ENCODE assay signal across 10 mouse cellular contexts in genomic region chr11:119206562-119206961, GRCm38 (mm10). TPM values are rescaled to one million over a fixed set of nuclear protein-coding genes. Genes with fewer than 3 reads are reported as not detected.
A peak's percentile ranks its signal among the peaks of the same experiment; 100 is the strongest.
DNase-seq lines count a peak whose midpoint lies in the region; ATAC-seq and TF ChIP-seq lines count a peak whose summit lies in the region.
"Had no signal": no experiment of that assay in that cellular context is flagged by ENCODE, and none has a peak within 500 bp of the region (broad histone marks: within the 10 kb centered on the region; RNA-seq: fewer than 3 reads in every experiment).

No protein-coding gene starts in this region.

- no peak overlapping the region for H3K9ac ChIP-seq in intestine, postnatal 0 days (ENCODE audit: low read depth, low read length)
- H3K9ac ChIP-seq in intestine, embryonic 15.5 days = no peak overlapping the region
- H3K9ac ChIP-seq in embryonic facial prominence, embryonic 11.5 days (replicated peaks; ENCODE audit: low read length) = no peak overlapping the region
- H3K9ac ChIP-seq: embryonic facial prominence, embryonic 15.5 days; lung, embryonic 15.5 days had no signal

- H3K4me2 ChIP-seq in intestine, postnatal 0 days (replicated peaks; ENCODE audit: low read depth) = no peak overlapping the region
- no peak overlapping the region for H3K4me2 ChIP-seq in intestine, embryonic 15.5 days (replicated peaks)
- no peak overlapping the region for H3K4me2 ChIP-seq in embryonic facial prominence, embryonic 11.5 days (ENCODE audit: low read depth, low read length)
- H3K4me2 ChIP-seq: embryonic facial prominence, embryonic 15.5 days; lung, embryonic 15.5 days had no signal

- H3K27ac ChIP-seq in intestine, postnatal 0 days (ENCODE audit: low read depth, low read length) = no peak overlapping the region
- H3K27ac ChIP-seq in intestine, embryonic 15.5 days = no peak overlapping the region
- H3K27ac ChIP-seq in embryonic facial prominence, embryonic 11.5 days (replicated peaks; ENCODE audit: low read depth, low read length) = no peak overlapping the region
- H3K27ac ChIP-seq: embryonic facial prominence, embryonic 15.5 days; lung, embryonic 15.5 days had no signal

- no peaks in the 10 kb centered on the region for H3K27me3 ChIP-seq in intestine, postnatal 0 days (replicated peaks; ENCODE audit: control insufficient read depth, insufficient read depth, low read length)
- no peaks in the 10 kb centered on the region for H3K27me3 ChIP-seq in intestine, embryonic 15.5 days (replicated peaks)
- H3K27me3 ChIP-seq in E14TG2a.4 (ENCODE audit: insufficient read depth, low read length) = peaks cover 35% of the 10 kb centered on the region
- no peaks in the 10 kb centered on the region for H3K27me3 ChIP-seq in embryonic facial prominence, embryonic 11.5 days (ENCODE audit: control insufficient read depth, insufficient read depth, low read length)
- H3K27me3 ChIP-seq: embryonic facial prominence, embryonic 15.5 days; lung, embryonic 15.5 days had no signal

- H3K9me3 ChIP-seq in intestine, postnatal 0 days (ENCODE audit: control insufficient read depth) = no peaks in the 10 kb centered on the region
- H3K9me3 ChIP-seq in intestine, embryonic 15.5 days = no peaks in the 10 kb centered on the region
- peaks cover 3% of the 10 kb centered on the region; the same call in 1 of the 2 replicates for H3K9me3 ChIP-seq in E14TG2a.4 (ENCODE audit: low read length)
- no peaks in the 10 kb centered on the region for H3K9me3 ChIP-seq in embryonic facial prominence, embryonic 11.5 days (replicated peaks; ENCODE audit: control insufficient read depth, low read length)
- H3K9me3 ChIP-seq: embryonic facial prominence, embryonic 15.5 days; lung, embryonic 15.5 days had no signal

- H3K4me3 ChIP-seq in intestine, postnatal 0 days (ENCODE audit: low read depth, low read length) = no peak overlapping the region
- no peak overlapping the region for H3K4me3 ChIP-seq in intestine, embryonic 15.5 days (replicated peaks)
- no peak overlapping the region for H3K4me3 ChIP-seq in E14TG2a.4 (replicated peaks; ENCODE audit: low read length)
- H3K4me3 ChIP-seq in embryonic facial prominence, embryonic 11.5 days (ENCODE audit: low read depth, low read length) = no peak overlapping the region
- H3K4me3 ChIP-seq: embryonic facial prominence, embryonic 15.5 days; lung, embryonic 15.5 days had no signal

- DNase-seq in adrenal gland, postnatal 14 days = peak; percentile 88
- peak; percentile 79 for DNase-seq in embryonic facial prominence, embryonic 11.5 days (ENCODE audit: low spot score)
- peak; percentile 82 to 84 for DNase-seq in kidney, postnatal 4 days
- peak; percentile 71 to 84 for DNase-seq in lung, postnatal 4 days
- DNase-seq in thymus, postnatal 4 days = peak; percentile 80

- 29% methylated on average over 5 of the region's 5 CpGs for WGBS in intestine, postnatal 0 days
- WGBS in intestine, embryonic 15.5 days = 35% methylated on average over 5 of the region's 5 CpGs
- 35% methylated on average over 5 of the region's 5 CpGs for WGBS in embryonic facial prominence, embryonic 11.5 days

- no peaks in the 10 kb centered on the region for H3K4me1 ChIP-seq in intestine, postnatal 0 days (replicated peaks; ENCODE audit: control insufficient read depth, insufficient read depth, low read length)
- H3K4me1 ChIP-seq in intestine, embryonic 15.5 days (replicated peaks) = peaks cover 17% of the 10 kb centered on the region
- H3K4me1 ChIP-seq in E14TG2a.4 (replicated peaks; ENCODE audit: low read depth, low read length) = peaks cover 39% of the 10 kb centered on the region
- H3K4me1 ChIP-seq in embryonic facial prominence, embryonic 11.5 days (ENCODE audit: control insufficient read depth, insufficient read depth, low read length) = 0 out of 2 replicates have a peak, but pooled peaks cover 3% of the 10 kb centered on the region

- ATAC-seq in intestine, postnatal 0 days = no peak
- no peak for ATAC-seq in intestine, embryonic 15.5 days
- no peak for ATAC-seq in embryonic facial prominence, embryonic 11.5 days (replicated peaks; ENCODE audit: insufficient number of reproducible peaks, low FRiP score, low TSS enrichment, low read depth)

- TF ChIP-seq CTCF in intestine, postnatal 0 days (IDR thresholded peaks at IDR 0.05; ENCODE audit: low read depth) = peak; percentile 94
- TF ChIP-seq CTCF in E14TG2a.4 (conservative IDR thresholded peaks at IDR 0.05; ENCODE audit: low read length) = peak; percentile 96

- peaks cover 31% of the 10 kb centered on the region; the same call in 1 of the 2 replicates for H3K36me3 ChIP-seq in intestine, postnatal 0 days (ENCODE audit: control insufficient read depth, insufficient read depth)
- peaks cover 17% of the 10 kb centered on the region for H3K36me3 ChIP-seq in intestine, embryonic 15.5 days
- peaks cover 22% of the 10 kb centered on the region for H3K36me3 ChIP-seq in E14TG2a.4 (ENCODE audit: insufficient read depth, low read length)
- H3K36me3 ChIP-seq in embryonic facial prominence, embryonic 11.5 days (replicated peaks; ENCODE audit: control insufficient read depth, insufficient read depth, low read depth, low read length) = no peaks in the 10 kb centered on the region

RNA-seq across cellular contexts. Expression of gene Tbc1d16, which starts 21.7 kb away (rescaled TPM):
- 3.8 and 4.5 TPM in 2 replicates for polyA plus RNA-seq in intestine, postnatal 0 days (2015; fragmentation: Nextera tagmentation; extraction: Ambion mirVana)
- polyA plus RNA-seq in intestine, embryonic 15.5 days (2015; fragmentation: Nextera tagmentation; extraction: Ambion mirVana) = 13.9 and 15.3 TPM in 2 replicates
- 18.1 and 18.7 TPM in 2 replicates for total RNA-seq in adrenal gland, postnatal 14 days (2021)
- 9.5 and 11.9 TPM in 2 replicates for polyA plus RNA-seq in embryonic facial prominence, embryonic 11.5 days (2014; fragmentation: Nextera tagmentation; extraction: Ambion mirVana)

RNA-seq across cellular contexts. Expression of gene Ccdc40, which starts 21.8 kb away (rescaled TPM):
- 1.5 and 1.8 TPM in 2 replicates for polyA plus RNA-seq in intestine, postnatal 0 days (2015; fragmentation: Nextera tagmentation; extraction: Ambion mirVana)
- polyA plus RNA-seq in intestine, embryonic 15.5 days (2015; fragmentation: Nextera tagmentation; extraction: Ambion mirVana) = 2.5 and 2.6 TPM in 2 replicates
- total RNA-seq in adrenal gland, postnatal 14 days (2021) = 0.44 and 0.45 TPM in 2 replicates
- 12.1 and 13.4 TPM in 2 replicates for polyA plus RNA-seq in embryonic facial prominence, embryonic 11.5 days (2014; fragmentation: Nextera tagmentation; extraction: Ambion mirVana)
